Mouse (Mus musculus): Measurements from ENCODE around the gene Dbndd2. TPM values are rescaled to one million over a fixed set of nuclear protein-coding genes. Genes with fewer than 3 reads are reported as not detected.

Gene Dbndd2
- polyA plus RNA-seq, 1 experiment from 2014 or later: 13.1 TPM

- peaks cover 14% of the 10 kb centered on the region for H3K27me3 ChIP-seq (ENCODE audit: control insufficient read depth, insufficient read depth, low read length)
- H3K9ac ChIP-seq (ENCODE audit: low read length): no peak overlapping the region
- H3K27ac ChIP-seq (replicated peaks in 1 of 2; ENCODE audit: control insufficient read depth in 1 of 2, insufficient read depth in 1 of 2, low read depth in 2 of 2, low read length in 2 of 2): no peak overlapping the region
- no peak overlapping the region for H3K4me2 ChIP-seq (ENCODE audit: low read length)
- no peak for ATAC-seq (ENCODE audit: insufficient number of reproducible peaks, insufficient read depth, low FRiP score, low read depth)
- peaks cover 13% of the 10 kb centered on the region for H3K9me3 ChIP-seq (ENCODE audit: control insufficient read depth, low read length)
- 74% methylated on average over 10 of the region's 10 CpGs for WGBS
- peaks cover 2 to 6% of the 10 kb centered on the region in 2 experiments; a peak in 2 of 4 replicates for H3K4me1 ChIP-seq (ENCODE audit: control insufficient read depth in 2 of 2, insufficient read depth in 2 of 2, low read length in 2 of 2)
- no peaks in the 10 kb centered on the region for H3K36me3 ChIP-seq (ENCODE audit: control insufficient read depth, insufficient read depth, low read length)
- no peak overlapping the region for H3K4me3 ChIP-seq (ENCODE audit: control insufficient read depth in 1 of 2, insufficient read depth in 1 of 2, low read depth in 1 of 2, low read length in 2 of 2)
Measured at GRCm38 (mm10) chr2:164523301-164523773, 37.4 kb downstream of the Dbndd2 start.

- Histone ChIP-seq H3K27ac (replicated peaks in 1 of 2; ENCODE audit: control insufficient read depth in 1 of 2, insufficient read depth in 1 of 2, low read depth in 2 of 2, low read length in 2 of 2) (no peak overlapping the region), H3K36me3 (ENCODE audit: control insufficient read depth, insufficient read depth, low read length) (no peaks in the 10 kb centered on the region), H3K4me3 (ENCODE audit: control insufficient read depth in 1 of 2, insufficient read depth in 1 of 2, low read depth in 1 of 2, low read length in 2 of 2) (no peak overlapping the region), H3K27me3 (ENCODE audit: control insufficient read depth, insufficient read depth, low read length) (no peaks in the 10 kb centered on the region), H3K9me3 (ENCODE audit: control insufficient read depth, low read length) (peaks cover 7% of the 10 kb centered on the region), H3K4me1 (ENCODE audit: control insufficient read depth in 2 of 2, insufficient read depth in 2 of 2, low read length in 2 of 2) (no peaks in the 10 kb centered on the region), H3K9ac (ENCODE audit: low read length) (no peak overlapping the region), H3K4me2 (ENCODE audit: low read length) (no peak overlapping the region)
- no peak for ATAC-seq (ENCODE audit: insufficient number of reproducible peaks, insufficient read depth, low FRiP score, low read depth)
- WGBS: 54% methylated on average over 5 of the region's 5 CpGs
Measured at GRCm38 (mm10) chr2:164528557-164528956, 42.7 kb downstream of the Dbndd2 start.

- ATAC-seq (ENCODE audit: insufficient number of reproducible peaks, insufficient read depth, low FRiP score, low read depth): no peak
- 4% methylated on average over 3 of the region's 3 CpGs for WGBS
- Histone ChIP-seq H3K9me3 (ENCODE audit: control insufficient read depth, low read length) (peaks cover 4% of the 10 kb centered on the region; the same call in 1 of the 2 replicates), H3K27ac (replicated peaks in 1 of 2; ENCODE audit: control insufficient read depth in 1 of 2, insufficient read depth in 1 of 2, low read depth in 2 of 2, low read length in 2 of 2) (no peak overlapping the region), H3K27me3 (ENCODE audit: control insufficient read depth, insufficient read depth, low read length) (no peaks in the 10 kb centered on the region), H3K9ac (ENCODE audit: low read length) (no peak overlapping the region), H3K36me3 (ENCODE audit: control insufficient read depth, insufficient read depth, low read length) (no peaks in the 10 kb centered on the region), H3K4me2 (ENCODE audit: low read length) (no peak overlapping the region), H3K4me1 (ENCODE audit: control insufficient read depth in 2 of 2, insufficient read depth in 2 of 2, low read length in 2 of 2) (no peaks in the 10 kb centered on the region), H3K4me3 (ENCODE audit: control insufficient read depth in 1 of 2, insufficient read depth in 1 of 2, low read depth in 1 of 2, low read length in 2 of 2) (no peak overlapping the region)
Measured at GRCm38 (mm10) chr2:164531169-164531568, 45.3 kb downstream of the Dbndd2 start.

GRCm38 (mm10) chr2:164534315-164534714, 48.4 kb downstream of the Dbndd2 start:
- ATAC-seq (ENCODE audit: insufficient number of reproducible peaks, insufficient read depth, low FRiP score, low read depth): no peak
- 70% methylated on average over 10 of the region's 10 CpGs for WGBS
- H3K4me3 ChIP-seq (ENCODE audit: control insufficient read depth in 1 of 2, insufficient read depth in 1 of 2, low read depth in 1 of 2, low read length in 2 of 2): no peak overlapping the region
- H3K27ac ChIP-seq (replicated peaks in 1 of 2; ENCODE audit: control insufficient read depth in 1 of 2, insufficient read depth in 1 of 2, low read depth in 2 of 2, low read length in 2 of 2): no peak overlapping the region
- no peaks in the 10 kb centered on the region for H3K27me3 ChIP-seq (ENCODE audit: control insufficient read depth, insufficient read depth, low read length)
- no peaks in the 10 kb centered on the region for H3K36me3 ChIP-seq (ENCODE audit: control insufficient read depth, insufficient read depth, low read length)
- H3K9ac ChIP-seq (ENCODE audit: low read length): no peak overlapping the region
- no peaks in the 10 kb centered on the region for H3K9me3 ChIP-seq (ENCODE audit: control insufficient read depth, low read length)
- H3K4me1 ChIP-seq (ENCODE audit: control insufficient read depth in 2 of 2, insufficient read depth in 2 of 2, low read length in 2 of 2): no peaks in the 10 kb centered on the region
- H3K4me2 ChIP-seq (ENCODE audit: low read length): no peak overlapping the region

GRCm38 (mm10) chr2:164537003-164537402, 51.1 kb downstream of the Dbndd2 start:
- H3K27ac ChIP-seq (replicated peaks in 1 of 2; ENCODE audit: control insufficient read depth in 1 of 2, insufficient read depth in 1 of 2, low read depth in 2 of 2, low read length in 2 of 2): no peak overlapping the region
- H3K4me3 ChIP-seq (ENCODE audit: control insufficient read depth in 1 of 2, insufficient read depth in 1 of 2, low read depth in 1 of 2, low read length in 2 of 2): no peak overlapping the region
- no peaks in the 10 kb centered on the region for H3K27me3 ChIP-seq (ENCODE audit: control insufficient read depth, insufficient read depth, low read length)
- H3K9ac ChIP-seq (ENCODE audit: low read length): no peak overlapping the region
- H3K4me1 ChIP-seq (ENCODE audit: control insufficient read depth in 2 of 2, insufficient read depth in 2 of 2, low read length in 2 of 2): no peaks in the 10 kb centered on the region
- no peaks in the 10 kb centered on the region for H3K36me3 ChIP-seq (ENCODE audit: control insufficient read depth, insufficient read depth, low read length)
- WGBS: 67% methylated on average over 4 of the region's 4 CpGs
- H3K9me3 ChIP-seq (ENCODE audit: control insufficient read depth, low read length): no peaks in the 10 kb centered on the region
- H3K4me2 ChIP-seq (ENCODE audit: low read length): no peak overlapping the region
- no peak for ATAC-seq (ENCODE audit: insufficient number of reproducible peaks, insufficient read depth, low FRiP score, low read depth)

- Histone ChIP-seq H3K4me3 (ENCODE audit: control insufficient read depth in 1 of 2, insufficient read depth in 1 of 2, low read depth in 1 of 2, low read length in 2 of 2) (no peak overlapping the region), H3K4me2 (ENCODE audit: low read length) (no peak overlapping the region), H3K27me3 (ENCODE audit: control insufficient read depth, insufficient read depth, low read length) (no peaks in the 10 kb centered on the region), H3K9ac (ENCODE audit: low read length) (no peak overlapping the region), H3K36me3 (ENCODE audit: control insufficient read depth, insufficient read depth, low read length) (no peaks in the 10 kb centered on the region), H3K4me1 (ENCODE audit: control insufficient read depth in 2 of 2, insufficient read depth in 2 of 2, low read length in 2 of 2) (no peaks in the 10 kb centered on the region), H3K9me3 (ENCODE audit: control insufficient read depth, low read length) (0 out of 2 replicates have a peak, but pooled peaks cover 3% of the 10 kb centered on the region), H3K27ac (replicated peaks in 1 of 2; ENCODE audit: control insufficient read depth in 1 of 2, insufficient read depth in 1 of 2, low read depth in 2 of 2, low read length in 2 of 2) (no peak overlapping the region)
- WGBS: 34% methylated on average over 8 of the region's 8 CpGs
- no peak for ATAC-seq (ENCODE audit: insufficient number of reproducible peaks, insufficient read depth, low FRiP score, low read depth)
Measured at GRCm38 (mm10) chr2:164540652-164541427, 54.9 kb downstream of the Dbndd2 start.

GRCm38 (mm10) chr2:164542132-164542531, 56.2 kb downstream of the Dbndd2 start:
- 76% methylated on average over 5 of the region's 5 CpGs for WGBS
- ATAC-seq (ENCODE audit: insufficient number of reproducible peaks, insufficient read depth, low FRiP score, low read depth): no peak
- no peak overlapping the region for H3K27ac ChIP-seq (replicated peaks in 1 of 2; ENCODE audit: control insufficient read depth in 1 of 2, insufficient read depth in 1 of 2, low read depth in 2 of 2, low read length in 2 of 2)

More at GRCm38 (mm10) chr2:164542132-164542531, 56.2 kb downstream of the Dbndd2 start:
- H3K4me2 ChIP-seq (ENCODE audit: low read length): no peak overlapping the region
- H3K9me3 ChIP-seq (ENCODE audit: control insufficient read depth, low read length): 0 out of 2 replicates have a peak, but pooled peaks cover 3% of the 10 kb centered on the region
- H3K9ac ChIP-seq (ENCODE audit: low read length): no peak overlapping the region
- H3K27me3 ChIP-seq (ENCODE audit: control insufficient read depth, insufficient read depth, low read length): no peaks in the 10 kb centered on the region
- H3K4me3 ChIP-seq (ENCODE audit: control insufficient read depth in 1 of 2, insufficient read depth in 1 of 2, low read depth in 1 of 2, low read length in 2 of 2): no peak overlapping the region
- H3K36me3 ChIP-seq (ENCODE audit: control insufficient read depth, insufficient read depth, low read length): no peaks in the 10 kb centered on the region
- no peaks in the 10 kb centered on the region for H3K4me1 ChIP-seq (ENCODE audit: control insufficient read depth in 2 of 2, insufficient read depth in 2 of 2, low read length in 2 of 2)

Measured in heart, embryonic 14.5 days (tissue).